Mouse (Mus musculus) cerebellum, postnatal 14 days (tissue): Measurements from ENCODE around the gene Ech1.

Source experiments
- DNase-seq, 2 experiments: peaks; one replicate each; pipeline ENCODE4 v3.0.0; 2021; ENCODE audit warnings: mixed read lengths in 2 of 2

The Ech1 gene

GRCm38 (mm10) chr7:28862817-28863499, 37.9 kb downstream of the Ech1 start:
- DNase-seq = no peak

- DNase-seq = no peak
Observed at GRCm38 (mm10) chr7:28863540-28863939, 38.5 kb downstream of the Ech1 start, which contains the start of gene Lgals7. Gene Lgals7 (plus strand): TSS chr7:28863853.

GRCm38 (mm10) chr7:28864288-28864750, 39.3 kb downstream of the Ech1 start:
- no peak for DNase-seq

DNA sequence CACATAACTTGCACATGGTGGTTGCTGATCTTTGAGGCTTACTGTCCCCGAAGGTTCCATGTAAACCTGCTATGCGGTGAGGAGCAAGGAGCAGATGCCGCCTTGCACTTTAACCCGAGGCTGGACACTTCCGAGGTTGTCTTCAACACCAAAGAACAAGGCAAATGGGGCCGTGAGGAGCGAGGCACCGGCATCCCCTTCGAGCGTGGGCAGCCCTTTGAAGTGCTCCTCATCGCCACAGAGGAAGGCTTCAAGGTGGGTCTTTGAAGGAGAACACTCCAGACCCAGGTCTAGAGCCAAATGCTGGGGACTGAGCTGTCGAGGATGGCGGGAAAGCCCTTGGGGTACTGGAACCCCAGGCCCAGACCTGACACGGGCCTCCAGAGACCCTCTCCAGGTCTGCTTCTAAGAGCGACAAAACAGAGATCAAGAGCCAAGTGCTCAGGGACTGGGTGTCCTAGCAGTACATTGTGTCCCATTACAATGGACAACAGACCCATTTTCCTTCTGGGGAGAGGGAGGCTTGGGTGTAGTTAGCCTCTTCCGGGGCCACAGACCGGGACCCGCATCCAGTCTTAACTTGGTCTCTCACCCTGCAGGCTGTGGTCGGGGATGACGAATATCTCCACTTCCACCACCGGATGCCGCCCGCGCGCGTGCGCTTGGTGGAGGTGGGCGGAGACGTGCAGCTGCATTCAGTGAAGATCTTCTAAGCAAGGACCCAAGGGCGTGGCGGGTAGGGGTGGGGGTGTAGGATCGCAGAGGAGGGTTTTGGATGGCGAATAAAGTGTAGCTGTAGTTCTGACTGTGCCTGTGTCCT, 40.7 kb downstream of the Ech1 start:
- peak; percentile 24 to 45 for DNase-seq

DNA sequence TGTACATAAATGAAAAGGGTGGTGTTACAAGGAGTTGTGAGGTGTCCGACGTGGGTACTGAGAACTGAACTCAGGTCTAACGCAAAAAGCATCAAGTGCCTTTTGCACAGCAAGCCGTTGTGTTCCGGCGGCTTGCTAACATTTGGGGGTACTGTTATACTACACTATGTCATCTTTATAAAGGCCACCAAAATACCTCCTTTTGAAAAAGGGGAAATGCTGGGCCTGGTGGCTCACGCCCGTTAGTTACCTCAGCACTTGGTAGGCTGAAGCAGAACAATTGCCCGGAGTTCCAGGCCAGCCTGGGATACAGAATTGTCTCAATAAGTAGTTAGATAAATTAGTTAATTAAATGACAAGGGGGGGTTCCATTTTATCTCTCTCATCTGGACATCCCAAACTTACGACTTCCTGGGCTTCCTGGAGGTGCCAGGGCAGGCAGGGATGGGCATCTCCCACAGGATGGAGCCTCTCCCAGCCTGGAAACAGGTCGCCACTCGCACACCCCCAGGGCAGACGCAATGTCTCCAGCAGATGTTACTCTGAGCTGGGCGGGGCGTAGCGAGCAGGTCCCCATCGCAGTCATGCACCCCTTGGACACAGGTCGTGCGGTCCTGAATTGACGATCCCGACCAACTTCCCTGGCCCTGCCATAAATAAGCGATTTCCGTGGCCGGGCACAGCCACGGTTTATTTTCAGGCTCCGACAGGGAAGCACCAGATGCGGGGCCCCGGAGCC, 41.9 kb downstream of the Ech1 start:
- DNase-seq = no peak

DNA sequence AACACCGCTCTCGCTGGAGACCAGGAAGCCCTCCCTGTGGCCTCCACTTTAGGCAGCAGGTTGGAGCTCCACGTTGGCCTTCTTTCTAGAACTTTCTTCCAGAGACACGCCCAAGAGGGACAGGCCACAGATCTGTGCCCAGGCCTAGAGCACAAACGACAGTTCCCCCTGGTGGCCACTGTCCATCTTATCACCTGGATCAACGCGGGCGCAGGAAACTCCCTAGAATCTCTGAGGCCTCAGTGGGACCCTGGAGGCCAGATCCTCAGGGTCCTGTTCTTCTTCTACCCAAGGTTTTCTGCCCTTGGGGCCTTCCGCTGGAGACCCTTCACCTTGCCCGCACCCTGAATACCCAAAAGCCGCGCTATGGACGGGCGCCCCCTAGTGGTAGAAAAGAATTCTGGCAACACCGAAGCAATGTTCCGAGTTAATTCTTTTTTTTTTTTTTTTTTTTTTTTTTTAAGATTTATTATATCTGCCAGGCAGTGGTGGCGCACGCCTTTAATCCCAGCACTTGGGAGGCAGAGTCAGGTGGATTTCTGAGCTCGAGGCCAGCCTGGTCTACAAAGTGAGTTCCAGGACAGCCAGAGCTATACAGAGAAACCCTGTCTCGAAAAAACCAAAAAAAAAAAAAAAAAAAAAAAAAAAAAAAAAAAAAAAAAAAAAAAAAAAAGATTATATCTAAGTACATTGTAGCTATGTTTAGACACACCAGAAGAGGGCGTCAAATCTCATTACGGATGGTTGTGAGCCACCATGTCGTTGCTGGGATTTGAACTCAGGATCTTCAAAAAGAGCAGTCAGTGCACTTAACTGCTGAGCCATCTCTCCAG, 42.7 kb downstream of the Ech1 start:
- peak; percentile 82 to 86 for DNase-seq

DNA sequence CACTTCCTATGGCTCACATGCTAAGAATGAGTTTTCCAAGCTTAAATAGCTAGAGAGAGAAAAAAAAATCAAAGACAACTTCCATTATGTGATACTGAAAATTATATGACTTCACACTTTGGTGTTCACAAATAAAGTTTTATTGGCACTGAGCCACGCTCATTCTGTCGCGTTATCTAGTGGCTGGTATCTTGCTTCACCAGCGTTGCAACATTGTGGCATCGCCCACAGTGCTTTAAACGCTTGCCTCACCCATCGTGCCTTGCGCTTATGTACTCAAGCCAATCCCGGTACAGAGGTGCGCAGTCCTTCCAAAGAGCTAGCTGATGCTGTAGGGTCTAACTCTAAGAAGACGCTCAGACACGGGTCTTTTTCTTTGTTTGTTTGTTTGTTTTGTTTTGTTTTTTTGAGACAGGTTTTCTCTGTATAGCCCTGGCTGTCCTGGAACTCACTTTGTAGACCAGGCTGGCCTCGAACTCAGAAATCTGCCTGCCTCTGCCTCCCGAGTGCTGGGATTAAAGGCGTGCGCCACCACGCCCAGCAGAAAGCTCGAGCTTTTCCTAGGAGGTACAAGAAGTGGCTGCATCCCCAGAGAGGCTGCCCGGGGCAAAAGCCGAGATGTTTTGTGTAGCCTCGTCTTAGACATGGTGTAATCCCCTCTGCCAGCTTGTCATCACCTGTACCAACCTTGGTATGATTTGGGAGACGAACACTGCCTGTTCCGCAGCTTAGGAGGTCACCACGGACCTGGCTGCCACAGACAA, 46.1 kb downstream of the Ech1 start:
- DNase-seq = no peak

DNA sequence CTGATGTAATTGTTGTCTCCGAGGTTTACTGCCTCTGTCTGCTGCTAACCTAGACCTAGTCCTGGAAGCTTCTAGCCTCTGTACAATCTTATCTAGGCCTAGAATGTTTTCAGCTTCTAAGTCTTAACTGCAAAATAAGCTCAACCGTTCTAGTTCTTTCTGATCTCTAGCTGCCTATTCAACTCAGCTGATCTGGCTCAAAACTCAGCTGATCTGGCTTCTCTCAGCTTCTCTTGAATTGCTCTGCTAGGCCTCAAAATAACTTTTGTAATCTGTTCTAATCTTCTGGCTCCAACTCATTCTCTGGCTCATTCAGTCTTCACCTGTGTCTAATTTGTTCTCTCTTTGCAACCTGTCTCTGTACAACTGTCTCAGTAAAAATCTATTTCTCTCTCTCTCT, 49.5 kb downstream of the Ech1 start:
- DNase-seq = no peak

- DNase-seq = no peak
Observed at GRCm38 (mm10) chr7:28876099-28876498, 51.1 kb downstream of the Ech1 start.

GRCm38 (mm10) chr7:28877155-28877554, 52.1 kb downstream of the Ech1 start:
- DNase-seq = no peak

DNA sequence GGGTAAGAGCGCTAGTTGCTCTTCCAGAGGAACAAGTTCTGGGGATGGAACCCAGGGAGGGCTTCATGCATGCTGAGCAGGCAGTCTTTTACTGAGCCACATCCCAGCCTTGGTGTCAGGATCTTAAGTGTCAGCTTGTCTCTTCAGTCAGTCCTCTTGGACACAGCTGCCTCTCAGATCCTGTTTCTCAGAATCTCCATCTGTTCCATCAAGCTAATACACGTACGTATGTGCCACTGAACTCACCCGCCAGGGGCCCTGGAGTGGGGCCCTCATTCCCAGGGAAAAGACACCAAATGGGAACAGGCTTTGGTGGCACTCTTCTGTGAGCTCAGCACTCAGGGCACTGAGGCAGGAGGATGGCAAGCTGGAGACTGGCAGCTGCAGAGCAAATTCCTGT, 52.8 kb downstream of the Ech1 start:
- no peak for DNase-seq

- no peak for DNase-seq
Observed at GRCm38 (mm10) chr7:28879606-28880005, 54.6 kb downstream of the Ech1 start.

GRCm38 (mm10) chr7:28880554-28880953, 55.5 kb downstream of the Ech1 start:
- peak in 1 of 2 experiments; percentile 9 for DNase-seq

GRCm38 (mm10) chr7:28881199-28881598, 56.2 kb downstream of the Ech1 start, which contains the start of gene Capn12:
Gene Capn12 (plus strand): TSS chr7:28881422.
- peak in 1 of 2 experiments; percentile 2 for DNase-seq
